Comparison of ENCODE assay signal across 13 mouse cellular contexts in genomic region chr4:126097711-126098253, GRCm38 (mm10). TPM values are rescaled to one million over a fixed set of nuclear protein-coding genes. Genes with fewer than 3 reads are reported as not detected.
DNase-seq lines count a peak whose midpoint lies in the region; ATAC-seq and TF ChIP-seq lines count a peak whose summit lies in the region.
"Had no signal": no experiment of that assay in that cellular context is flagged by ENCODE, and none has a peak within 500 bp of the region (broad histone marks: within the 10 kb centered on the region; RNA-seq: fewer than 3 reads in every experiment).

No protein-coding gene starts in this region.

- H3K27me3 ChIP-seq in forebrain, embryonic 10.5 days (ENCODE audit: poor library complexity, severe bottlenecking): no peaks in the 10 kb centered on the region
- H3K27me3 ChIP-seq in forebrain, embryonic 11.5 days (ENCODE audit: control insufficient read depth, insufficient read depth, low read length): no peaks in the 10 kb centered on the region
- H3K27me3 ChIP-seq in liver, embryonic 11.5 days (replicated peaks; ENCODE audit: control insufficient read depth, insufficient read depth, low read length): no peaks in the 10 kb centered on the region
- H3K27me3 ChIP-seq in liver, postnatal 0 days (ENCODE audit: insufficient read depth, low read length): no peaks in the 10 kb centered on the region
- no peaks in the 10 kb centered on the region for H3K27me3 ChIP-seq in ES-Bruce4 (ENCODE audit: control insufficient read depth, insufficient read depth, low read length, poor library complexity, severe bottlenecking)
- H3K27me3 ChIP-seq in limb, embryonic 13.5 days: no peaks in the 10 kb centered on the region

- no peak for ATAC-seq in forebrain, embryonic 11.5 days (replicated peaks; ENCODE audit: low FRiP score)
- no peak for ATAC-seq in liver, embryonic 11.5 days (replicated peaks; ENCODE audit: low FRiP score)
- no peak for ATAC-seq in liver, postnatal 0 days
- ATAC-seq in limb, embryonic 13.5 days (ENCODE audit: low FRiP score, low read depth): no peak
- ATAC-seq: CD4-positive, CD25-positive, alpha-beta regulatory T cell, adult 4 months; inflammation-experienced regulatory T-cells, adult 6 months had no signal

- no peak for TF ChIP-seq CTCF in liver, postnatal 0 days (IDR thresholded peaks at IDR 0.05; ENCODE audit: low read depth)
- TF ChIP-seq CTCF in ES-Bruce4 (IDR thresholded peaks at IDR 0.05; ENCODE audit: low read depth, low read length): no peak

- no peak for TF ChIP-seq POLR2A in ES-Bruce4 (IDR thresholded peaks at IDR 0.05; ENCODE audit: insufficient read depth, low read length)

- WGBS in forebrain, embryonic 10.5 days: 96% methylated on average over 20 of the region's 20 CpGs
- 95% methylated on average over 20 of the region's 20 CpGs for WGBS in forebrain, embryonic 11.5 days
- 92% methylated on average over 20 of the region's 20 CpGs for WGBS in liver, embryonic 11.5 days
- WGBS in liver, postnatal 0 days (ENCODE audit: insufficient replicate concordance): 87% methylated on average over 20 of the region's 20 CpGs
- 93% methylated on average over 20 of the region's 20 CpGs for WGBS in limb, embryonic 13.5 days

- H3K36me3 ChIP-seq in forebrain, embryonic 10.5 days (replicated peaks): peaks cover 32% of the 10 kb centered on the region
- no peaks in the 10 kb centered on the region for H3K36me3 ChIP-seq in forebrain, embryonic 11.5 days (ENCODE audit: control insufficient read depth, insufficient read depth, low read length)
- 0 out of 2 replicates have a peak, but pooled peaks cover 3% of the 10 kb centered on the region for H3K36me3 ChIP-seq in liver, embryonic 11.5 days (ENCODE audit: control insufficient read depth, insufficient read depth, low read length)
- H3K36me3 ChIP-seq in liver, postnatal 0 days (replicated peaks; ENCODE audit: insufficient read depth, low read length): 0 out of 2 replicates have a peak, but pooled peaks cover 4% of the 10 kb centered on the region
- H3K36me3 ChIP-seq in ES-Bruce4 (ENCODE audit: control insufficient read depth, insufficient read depth, low read length, poor library complexity, severe bottlenecking): peaks cover 4% of the 10 kb centered on the region
- H3K36me3 ChIP-seq in limb, embryonic 13.5 days: peaks cover 21% of the 10 kb centered on the region

- DNase-seq in forebrain, embryonic 10.5 days (ENCODE audit: extremely low spot score, low spot score): no peak
- DNase-seq in forebrain, embryonic 11.5 days (ENCODE audit: low spot score): no peak
- no peak for DNase-seq in liver, embryonic 11.5 days (ENCODE audit: low spot score)
- DNase-seq in liver, postnatal 0 days: no peak
- no peak for DNase-seq in spleen, adult 12 weeks (ENCODE audit: low spot score)
- no peak for DNase-seq in retina, postnatal 1 day
- DNase-seq: heart, postnatal 4 days; thymus, postnatal 14 days had no signal

- H3K9me3 ChIP-seq in forebrain, embryonic 10.5 days: no peaks in the 10 kb centered on the region
- no peaks in the 10 kb centered on the region for H3K9me3 ChIP-seq in forebrain, embryonic 11.5 days (ENCODE audit: control insufficient read depth, low read length)
- no peaks in the 10 kb centered on the region for H3K9me3 ChIP-seq in liver, embryonic 11.5 days (ENCODE audit: control insufficient read depth, low read length)
- no peaks in the 10 kb centered on the region for H3K9me3 ChIP-seq in liver, postnatal 0 days (ENCODE audit: low read length)
- no peaks in the 10 kb centered on the region for H3K9me3 ChIP-seq in ES-Bruce4 (replicated peaks; ENCODE audit: control insufficient read depth, insufficient read depth, low read length, poor library complexity, severe bottlenecking)
- no peaks in the 10 kb centered on the region for H3K9me3 ChIP-seq in limb, embryonic 13.5 days

- H3K4me2 ChIP-seq in forebrain, embryonic 11.5 days (ENCODE audit: low read depth, low read length, severe bottlenecking): no peak overlapping the region
- peak overlapping the region; percentile 87 for H3K4me2 ChIP-seq in liver, embryonic 11.5 days
- H3K4me2 ChIP-seq in liver, postnatal 0 days (ENCODE audit: low read depth, low read length): no peak overlapping the region
- peak overlapping the region; percentile 67; the same call in 1 of the 2 replicates for H3K4me2 ChIP-seq in limb, embryonic 13.5 days (replicated peaks)

- peak overlapping the region; percentile 74; the same call in 1 of the 2 replicates for H3K4me3 ChIP-seq in forebrain, embryonic 10.5 days
- H3K4me3 ChIP-seq in forebrain, embryonic 11.5 days (ENCODE audit: low read depth, low read length): no peak overlapping the region
- H3K4me3 ChIP-seq in liver, embryonic 11.5 days (ENCODE audit: low read depth, low read length): no peak overlapping the region; the same call in 1 of the 2 replicates
- no peak overlapping the region for H3K4me3 ChIP-seq in liver, postnatal 0 days (ENCODE audit: low read depth, low read length)
- H3K4me3 ChIP-seq in ES-Bruce4 (ENCODE audit: low read depth, low read length): no peak overlapping the region
- H3K4me3 ChIP-seq in limb, embryonic 13.5 days: no peak overlapping the region

- H3K27ac ChIP-seq in forebrain, embryonic 10.5 days: no peak overlapping the region
- H3K27ac ChIP-seq in forebrain, embryonic 11.5 days (ENCODE audit: low read depth, low read length): no peak overlapping the region
- H3K27ac ChIP-seq in liver, embryonic 11.5 days (ENCODE audit: low read depth, low read length): no peak overlapping the region
- H3K27ac ChIP-seq in liver, postnatal 0 days (ENCODE audit: low read depth): no peak overlapping the region
- H3K27ac ChIP-seq in ES-Bruce4 (ENCODE audit: insufficient read depth, low read length): no peak overlapping the region
- no peak overlapping the region for H3K27ac ChIP-seq in limb, embryonic 13.5 days
- H3K27ac ChIP-seq: kidney, postnatal 0 days had no signal

- H3K4me1 ChIP-seq in forebrain, embryonic 10.5 days: peaks cover 29% of the 10 kb centered on the region
- no peaks in the 10 kb centered on the region; the same call in 1 of the 2 replicates for H3K4me1 ChIP-seq in forebrain, embryonic 11.5 days (replicated peaks; ENCODE audit: control insufficient read depth, insufficient read depth, low read length)
- peaks cover 35% of the 10 kb centered on the region for H3K4me1 ChIP-seq in liver, embryonic 11.5 days (replicated peaks; ENCODE audit: control insufficient read depth, insufficient read depth, low read length)
- peaks cover 43% of the 10 kb centered on the region for H3K4me1 ChIP-seq in liver, postnatal 0 days (ENCODE audit: insufficient read depth)
- H3K4me1 ChIP-seq in ES-Bruce4 (ENCODE audit: control insufficient read depth, insufficient read depth, low read length): peaks cover 4% of the 10 kb centered on the region
- peaks cover 11% of the 10 kb centered on the region for H3K4me1 ChIP-seq in limb, embryonic 13.5 days

- TF ChIP-seq EP300 in liver, postnatal 0 days (IDR thresholded peaks at IDR 0.05; ENCODE audit: low read depth): no peak
- TF ChIP-seq EP300 in ES-Bruce4 (IDR thresholded peaks at IDR 0.05; ENCODE audit: insufficient read depth, low read depth, low read length): no peak

- H3K9ac ChIP-seq in forebrain, embryonic 11.5 days (ENCODE audit: low read length): no peak overlapping the region; the same call in 1 of the 2 replicates
- no peak overlapping the region for H3K9ac ChIP-seq in liver, embryonic 11.5 days (ENCODE audit: low read depth, low read length)
- no peak overlapping the region for H3K9ac ChIP-seq in liver, postnatal 0 days (replicated peaks)
- H3K9ac ChIP-seq in ES-Bruce4 (ENCODE audit: low read depth, poor library complexity, severe bottlenecking): 0 out of 2 replicates have a peak overlapping the region, but pooled peaks have one; percentile 36
- no peak overlapping the region; the same call in 1 of the 2 replicates for H3K9ac ChIP-seq in limb, embryonic 13.5 days

RNA-seq across cellular contexts. Expression of gene Lsm10, which starts 1.4 kb away (rescaled TPM):
- 53.7 and 55.1 TPM in 2 replicates for polyA plus RNA-seq in forebrain, embryonic 10.5 days (2016; fragmentation: Nextera tagmentation; extraction: Ambion mirVana)
- 43.0 and 44.4 TPM in 2 replicates for polyA plus RNA-seq in forebrain, embryonic 11.5 days (2014; fragmentation: Nextera tagmentation; extraction: Ambion mirVana)
- polyA plus RNA-seq in liver, embryonic 11.5 days (2014; fragmentation: Nextera tagmentation; extraction: Ambion mirVana): 46.6 and 53.3 TPM in 2 replicates
- 24.7 and 27.7 TPM in 2 replicates for polyA plus RNA-seq in liver, postnatal 0 days (2015; fragmentation: Nextera tagmentation; extraction: Ambion mirVana)
- 25.4 and 28.8 TPM in 2 replicates for polyA plus RNA-seq in ES-Bruce4 (2011; ENCODE audit: insufficient read depth, insufficient read length, low read depth, missing spikeins)
- polyA plus RNA-seq in limb, embryonic 13.5 days (2015; fragmentation: Nextera tagmentation; extraction: Ambion mirVana): 44.7 and 46.3 TPM in 2 replicates

RNA-seq across cellular contexts. Expression of gene Stk40, which starts 6.0 kb away (rescaled TPM):
- 43.7 and 45.5 TPM in 2 replicates for polyA plus RNA-seq in forebrain, embryonic 10.5 days (2016; fragmentation: Nextera tagmentation; extraction: Ambion mirVana)
- 37.4 and 37.5 TPM in 2 replicates for polyA plus RNA-seq in forebrain, embryonic 11.5 days (2014; fragmentation: Nextera tagmentation; extraction: Ambion mirVana)
- polyA plus RNA-seq in liver, embryonic 11.5 days (2014; fragmentation: Nextera tagmentation; extraction: Ambion mirVana): 24.4 and 26.7 TPM in 2 replicates
- polyA plus RNA-seq in liver, postnatal 0 days (2015; fragmentation: Nextera tagmentation; extraction: Ambion mirVana): 11.3 and 12.1 TPM in 2 replicates
- 36.4 and 37.5 TPM in 2 replicates for polyA plus RNA-seq in ES-Bruce4 (2011; ENCODE audit: insufficient read depth, insufficient read length, low read depth, missing spikeins)
- polyA plus RNA-seq in limb, embryonic 13.5 days (2015; fragmentation: Nextera tagmentation; extraction: Ambion mirVana): 38.7 and 39.0 TPM in 2 replicates

RNA-seq across cellular contexts. Expression of gene Oscp1, which starts 39.4 kb away (rescaled TPM):
- polyA plus RNA-seq in forebrain, embryonic 10.5 days (2016; fragmentation: Nextera tagmentation; extraction: Ambion mirVana): 31.1 and 34.4 TPM in 2 replicates
- polyA plus RNA-seq in forebrain, embryonic 11.5 days (2014; fragmentation: Nextera tagmentation; extraction: Ambion mirVana): 26.3 and 27.8 TPM in 2 replicates
- 6.6 TPM in 2 replicates for polyA plus RNA-seq in liver, embryonic 11.5 days (2014; fragmentation: Nextera tagmentation; extraction: Ambion mirVana)
- 0.90 and 1.5 TPM in 2 replicates for polyA plus RNA-seq in liver, postnatal 0 days (2015; fragmentation: Nextera tagmentation; extraction: Ambion mirVana)
- polyA plus RNA-seq in ES-Bruce4 (2011; ENCODE audit: insufficient read depth, insufficient read length, low read depth, missing spikeins): 2.8 and 5.3 TPM in 2 replicates
- 17.2 and 19.4 TPM in 2 replicates for polyA plus RNA-seq in limb, embryonic 13.5 days (2015; fragmentation: Nextera tagmentation; extraction: Ambion mirVana)

RNA-seq across cellular contexts. Expression of gene Eva1b, which starts 49.8 kb away (rescaled TPM):
- 19.1 and 20.7 TPM in 2 replicates for polyA plus RNA-seq in forebrain, embryonic 10.5 days (2016; fragmentation: Nextera tagmentation; extraction: Ambion mirVana)
- 18.6 and 19.0 TPM in 2 replicates for polyA plus RNA-seq in forebrain, embryonic 11.5 days (2014; fragmentation: Nextera tagmentation; extraction: Ambion mirVana)
- 25.3 and 28.1 TPM in 2 replicates for polyA plus RNA-seq in liver, embryonic 11.5 days (2014; fragmentation: Nextera tagmentation; extraction: Ambion mirVana)
- polyA plus RNA-seq in liver, postnatal 0 days (2015; fragmentation: Nextera tagmentation; extraction: Ambion mirVana): 17.1 and 17.7 TPM in 2 replicates
- polyA plus RNA-seq in ES-Bruce4 (2011; ENCODE audit: insufficient read depth, insufficient read length, low read depth, missing spikeins): 13.6 and 15.9 TPM in 2 replicates
- 74.5 and 77.5 TPM in 2 replicates for polyA plus RNA-seq in limb, embryonic 13.5 days (2015; fragmentation: Nextera tagmentation; extraction: Ambion mirVana)

RNA-seq across cellular contexts. Expression of gene Mrps15, which starts 51.1 kb away (rescaled TPM):
- 136 and 151 TPM in 2 replicates for polyA plus RNA-seq in forebrain, embryonic 10.5 days (2016; fragmentation: Nextera tagmentation; extraction: Ambion mirVana)
- 126 TPM in 2 replicates for polyA plus RNA-seq in forebrain, embryonic 11.5 days (2014; fragmentation: Nextera tagmentation; extraction: Ambion mirVana)
- polyA plus RNA-seq in liver, embryonic 11.5 days (2014; fragmentation: Nextera tagmentation; extraction: Ambion mirVana): 186 and 190 TPM in 2 replicates
- polyA plus RNA-seq in liver, postnatal 0 days (2015; fragmentation: Nextera tagmentation; extraction: Ambion mirVana): 57.2 and 58.1 TPM in 2 replicates
- polyA plus RNA-seq in ES-Bruce4 (2011; ENCODE audit: insufficient read depth, insufficient read length, low read depth, missing spikeins): 68.4 and 69.5 TPM in 2 replicates
- polyA plus RNA-seq in limb, embryonic 13.5 days (2015; fragmentation: Nextera tagmentation; extraction: Ambion mirVana): 153 and 158 TPM in 2 replicates

Comparison
In these comparisons a context has a peak if more than half of its experiments do, and no peak if none do; other contexts are left out.
1. H3K4me2 ChIP-seq: peak in liver, embryonic 11.5 days (single experiment) and limb, embryonic 13.5 days (single experiment); none in forebrain, embryonic 11.5 days (single experiment) and liver, postnatal 0 days (single experiment).